Mouse (Mus musculus): Measurements from ENCODE around the gene Yif1b.
"Not testable (repeated sequence)": the region's sequence is repeated elsewhere in the genome, so short reads cannot be mapped to it uniquely, and the experiment has no call there.

Yif1b gene

GRCm38 (mm10) chr7:29238019-29238967, at the start of gene Yif1b:
Gene Yif1b, plus strand, starts transcription at chr7:29238329.
- peak; percentile 97 for DNase-seq (ENCODE audit: low read depth, low spot score)

DNA sequence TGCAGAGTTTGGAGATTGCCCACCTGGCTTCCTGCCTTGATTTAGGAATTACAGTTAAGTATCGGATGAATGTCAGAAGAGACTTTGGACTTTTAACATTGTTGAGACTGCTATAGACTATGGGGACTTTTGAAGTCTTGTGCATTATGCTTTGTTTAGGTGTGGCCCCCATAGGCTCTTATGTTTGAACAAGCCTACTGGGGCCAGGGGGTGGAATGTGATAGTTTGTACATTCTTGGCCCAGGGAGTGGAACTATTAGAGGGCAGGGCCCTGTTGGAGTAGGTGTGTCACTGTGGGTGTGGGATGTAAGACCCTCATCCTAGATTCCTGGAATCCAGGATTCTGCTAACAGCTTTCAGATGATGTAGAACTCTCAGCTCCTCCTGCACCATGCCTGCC, 43.9 kb upstream of the Yif1b start:
- not testable (repeated sequence) for DNase-seq (ENCODE audit: low read depth, low spot score)

- DNase-seq (ENCODE audit: low read depth, low spot score), result no peak
Measured at GRCm38 (mm10) chr7:29202577-29202976, 35.6 kb upstream of the Yif1b start.

DNA sequence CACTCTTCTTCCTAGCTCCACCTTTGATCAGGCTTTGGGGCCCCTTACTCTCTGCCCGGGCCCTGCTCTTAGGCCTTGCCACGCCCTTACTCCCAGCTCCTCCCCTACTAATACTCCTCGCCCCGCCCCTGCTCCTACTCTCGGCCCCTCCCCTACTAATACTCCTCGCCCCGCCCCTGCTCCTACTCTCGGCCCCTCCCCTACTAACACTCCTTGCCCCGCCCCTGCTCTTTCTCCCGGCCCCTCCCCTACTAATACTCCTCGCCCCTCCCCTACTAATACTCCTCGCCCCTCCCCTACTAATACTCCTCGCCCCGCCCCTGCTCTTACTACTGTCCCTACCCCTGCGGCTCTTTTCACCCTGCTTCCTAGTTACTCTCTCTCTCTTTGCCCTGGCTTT, 27.1 kb upstream of the Yif1b start:
- DNase-seq (ENCODE audit: low read depth, low spot score), result not testable (repeated sequence)

DNA sequence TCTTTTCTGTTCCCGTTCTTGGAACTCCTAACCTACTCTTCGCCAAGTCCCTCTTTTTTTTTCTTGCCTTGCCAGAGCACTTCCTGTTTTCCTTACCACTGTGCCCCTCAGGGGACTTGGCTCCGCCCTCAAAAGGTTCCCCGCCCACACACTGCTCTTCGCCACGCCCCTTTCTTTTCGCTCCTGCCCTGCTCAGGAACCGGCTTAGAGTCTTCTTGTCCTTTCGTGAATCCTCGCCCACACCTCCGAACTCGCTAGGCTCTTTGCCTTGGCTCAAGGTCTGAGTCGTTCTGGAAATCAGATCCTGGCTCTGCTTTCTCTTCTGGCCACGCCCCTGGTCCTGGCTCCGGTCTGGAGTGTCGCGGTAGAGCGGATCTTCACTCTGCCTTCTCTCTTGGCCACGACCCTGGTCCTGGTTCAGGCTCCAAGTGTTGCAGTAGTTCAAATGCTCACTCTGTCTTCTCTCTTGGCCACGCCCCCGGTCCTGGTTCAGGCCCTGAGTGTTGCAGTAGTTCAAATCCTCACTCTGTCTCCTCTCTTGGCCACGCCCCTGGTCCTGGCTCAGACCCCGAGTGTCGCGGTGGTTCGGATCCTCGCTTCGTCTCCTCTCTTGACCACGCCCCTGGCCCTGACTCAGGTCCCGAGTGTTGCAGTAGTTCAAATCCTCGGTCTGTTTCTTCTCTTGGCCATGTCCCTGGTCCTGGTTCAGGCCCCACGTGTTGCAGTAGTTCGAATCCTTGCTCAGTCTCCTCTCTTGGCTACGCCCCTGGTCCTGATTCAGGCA, 26.5 kb upstream of the Yif1b start:
- DNase-seq (ENCODE audit: low read depth, low spot score), result peak; percentile 36

GRCm38 (mm10) chr7:29212199-29212765, 25.8 kb upstream of the Yif1b start:
- no peak for DNase-seq (ENCODE audit: low read depth, low spot score)

DNA sequence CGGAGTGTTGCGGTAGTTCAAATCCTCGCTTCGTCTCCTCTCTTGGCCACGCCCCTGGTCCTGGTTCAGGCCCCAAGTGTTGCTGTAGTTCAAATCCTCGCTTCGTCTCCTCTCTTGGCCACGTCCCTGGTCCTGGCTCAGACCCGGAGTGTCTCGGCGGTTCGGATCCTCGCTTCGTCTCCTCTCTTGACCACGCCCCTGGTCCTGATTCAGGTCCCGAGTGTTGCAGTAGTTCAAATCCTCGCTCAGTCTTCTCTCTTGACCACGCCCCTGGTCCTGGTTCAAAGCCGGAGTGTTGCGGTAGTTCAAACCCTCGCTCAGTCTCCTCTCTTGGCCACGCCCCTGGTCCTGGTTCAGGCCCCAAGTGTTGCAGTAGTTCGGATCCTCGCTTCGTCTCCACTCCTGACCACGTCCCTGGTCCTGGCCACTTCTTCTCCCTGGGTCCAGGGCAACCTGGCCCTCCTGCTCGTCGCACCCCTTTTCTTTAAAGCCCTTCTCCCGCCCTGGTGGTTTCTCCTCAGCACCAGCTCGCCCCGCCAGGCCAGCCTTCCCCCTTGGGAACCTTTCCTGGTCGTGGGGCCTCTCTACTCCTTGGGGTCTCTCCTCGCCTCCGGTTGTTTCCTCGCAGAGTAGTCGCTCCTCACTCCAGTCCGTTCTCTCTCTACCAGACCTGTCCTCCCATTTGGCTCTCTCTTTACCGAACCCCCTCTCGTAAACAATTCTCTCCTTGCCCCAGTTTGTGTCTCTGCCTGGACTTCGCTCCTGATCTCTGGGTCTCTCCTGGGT, 25.2 kb upstream of the Yif1b start:
- DNase-seq (ENCODE audit: low read depth, low spot score), result not testable (repeated sequence)

DNA sequence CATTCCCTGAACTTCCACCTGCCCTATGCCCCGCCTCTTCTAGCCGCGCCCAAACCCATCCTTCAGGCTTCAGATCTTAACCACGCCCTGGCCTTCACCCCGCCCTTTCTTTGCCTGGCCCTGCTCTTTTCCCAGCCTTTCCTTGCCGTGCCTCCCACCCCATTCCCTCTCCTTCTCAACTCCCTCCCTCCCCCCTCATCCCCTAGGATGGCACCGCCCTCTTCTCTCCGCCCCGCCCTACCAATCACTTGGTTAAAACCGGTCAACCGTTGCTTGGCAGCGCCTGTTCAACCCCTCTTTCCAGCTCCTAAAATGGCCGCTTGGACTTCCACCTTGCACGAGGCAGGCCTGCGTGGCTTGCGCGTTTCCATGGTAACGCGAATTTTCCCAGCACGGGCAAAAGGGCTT, 24.4 kb upstream of the Yif1b start, which contains the start of gene Catsperg1:
Gene Catsperg1 (minus strand): TSS at position 361 of the 408 bp plus-strand sequence.
- no peak for DNase-seq (ENCODE audit: low read depth, low spot score)

DNA sequence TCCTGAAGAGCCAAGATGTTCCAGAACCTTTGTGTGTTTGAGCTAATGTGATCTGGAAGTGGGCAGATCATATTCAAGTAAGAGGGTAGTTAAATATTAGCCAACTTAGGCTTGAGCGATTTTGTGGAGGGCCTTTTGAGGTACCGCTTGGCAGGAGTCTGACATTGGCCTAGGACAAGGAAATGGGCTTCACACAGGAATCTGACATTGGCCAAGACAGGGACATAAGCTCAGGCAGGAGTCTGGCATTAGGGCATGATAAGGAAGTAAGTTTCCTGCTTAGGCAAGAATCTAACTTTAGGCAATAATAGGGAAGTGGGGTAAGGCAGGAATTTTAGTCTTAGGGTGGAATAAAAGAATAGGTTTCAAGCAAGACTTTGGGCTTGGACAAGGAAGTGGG, 23.9 kb upstream of the Yif1b start:
- no peak for DNase-seq (ENCODE audit: low read depth, low spot score)

- no peak for DNase-seq (ENCODE audit: low read depth, low spot score)
Measured at GRCm38 (mm10) chr7:29214846-29215245, 23.3 kb upstream of the Yif1b start.

DNA sequence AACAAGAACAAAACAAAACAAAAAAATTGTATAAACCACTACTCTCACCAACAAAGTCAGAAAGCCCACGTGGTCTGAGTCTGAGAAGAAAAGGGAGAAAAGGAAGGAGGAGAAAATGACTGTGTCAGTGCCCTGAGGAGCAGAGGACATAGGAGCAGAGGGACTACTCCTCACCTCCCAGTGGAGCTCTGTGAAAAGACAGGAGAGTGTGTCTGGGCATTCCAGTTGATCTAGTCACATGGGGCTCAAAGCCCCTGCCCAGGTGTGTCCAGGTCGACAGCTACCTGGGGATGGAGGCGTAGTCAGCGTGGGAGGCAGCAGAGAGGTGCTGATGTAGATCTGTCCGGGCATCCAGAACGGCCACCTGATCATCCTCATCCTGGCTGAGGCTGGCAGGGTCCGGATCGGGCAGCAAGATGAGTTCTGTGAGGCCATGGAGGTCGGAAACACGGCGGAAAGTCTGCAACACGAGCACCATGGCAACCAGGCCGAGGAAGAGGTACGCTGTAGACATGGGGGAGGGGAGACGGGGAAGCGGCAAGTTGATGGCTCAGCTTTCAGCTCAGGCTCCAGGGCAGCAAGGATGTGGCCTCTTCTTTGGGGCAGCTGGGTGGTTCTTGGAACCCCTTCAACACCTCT, 13.3 kb upstream of the Yif1b start:
- DNase-seq (ENCODE audit: low read depth, low spot score), result no peak

DNA sequence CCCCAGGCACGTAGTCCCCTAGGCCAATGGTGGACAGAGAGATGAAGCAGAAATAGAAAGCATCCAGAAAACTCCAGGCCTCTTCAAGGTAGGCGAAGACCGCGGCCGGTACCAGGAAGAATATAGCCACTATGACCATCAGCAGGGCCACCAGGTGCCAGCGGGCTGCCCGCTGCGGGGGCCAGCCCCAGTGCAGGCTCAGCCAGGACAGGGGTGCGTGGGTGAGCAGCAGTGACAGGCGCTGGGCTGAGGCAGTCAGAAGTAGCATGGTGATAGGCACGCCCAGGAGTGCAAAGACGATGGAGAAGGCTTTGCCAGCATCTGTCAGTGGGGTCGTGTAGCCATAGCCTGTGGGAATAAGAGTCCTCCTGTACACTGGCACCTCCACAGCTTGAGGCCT, 12.6 kb upstream of the Yif1b start:
- no peak for DNase-seq (ENCODE audit: low read depth, low spot score)

GRCm38 (mm10) chr7:29228202-29228601, 9.9 kb upstream of the Yif1b start:
- no peak for DNase-seq (ENCODE audit: low read depth, low spot score)

DNA sequence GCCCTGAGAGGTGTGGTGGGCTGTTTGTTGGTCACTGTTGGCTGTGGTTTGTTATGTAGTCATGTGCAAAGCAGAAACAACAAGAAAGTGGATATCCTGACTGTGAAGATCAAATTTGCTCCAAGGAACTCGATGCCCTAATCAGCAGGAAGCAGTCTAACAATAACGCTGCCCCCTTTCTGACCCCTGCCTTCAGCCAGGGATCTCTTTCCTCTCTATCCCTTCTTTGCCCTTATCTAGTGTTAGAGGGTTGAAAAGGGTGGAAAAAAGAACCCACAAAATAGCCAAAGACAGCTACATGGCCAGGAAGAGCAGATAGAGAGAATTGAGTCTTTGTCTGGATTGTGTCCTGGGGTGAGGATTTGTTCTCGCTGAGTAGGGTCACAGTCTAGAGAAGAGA, 7.6 kb upstream of the Yif1b start:
- DNase-seq (ENCODE audit: low read depth, low spot score), result no peak

DNA sequence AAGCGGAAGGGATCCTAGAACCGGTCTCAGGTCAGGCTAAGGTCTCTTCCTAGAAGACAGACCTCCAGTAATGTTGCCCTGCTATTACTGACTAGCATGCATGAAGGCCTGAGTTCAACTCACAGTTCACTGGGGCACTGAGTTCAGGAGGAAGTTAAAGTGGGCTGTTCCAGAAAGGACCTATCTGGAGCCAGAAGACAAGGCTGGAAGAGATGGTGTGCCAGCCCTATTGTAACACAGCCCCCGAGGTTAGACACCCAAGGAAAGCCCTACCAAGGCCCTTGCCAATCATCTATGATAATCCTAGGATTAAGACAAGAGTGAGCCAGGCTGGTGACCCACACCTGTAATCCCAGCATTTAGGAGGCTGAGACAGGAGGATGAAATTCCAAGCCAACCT, 6.6 kb upstream of the Yif1b start:
- no peak for DNase-seq (ENCODE audit: low read depth, low spot score)

DNA sequence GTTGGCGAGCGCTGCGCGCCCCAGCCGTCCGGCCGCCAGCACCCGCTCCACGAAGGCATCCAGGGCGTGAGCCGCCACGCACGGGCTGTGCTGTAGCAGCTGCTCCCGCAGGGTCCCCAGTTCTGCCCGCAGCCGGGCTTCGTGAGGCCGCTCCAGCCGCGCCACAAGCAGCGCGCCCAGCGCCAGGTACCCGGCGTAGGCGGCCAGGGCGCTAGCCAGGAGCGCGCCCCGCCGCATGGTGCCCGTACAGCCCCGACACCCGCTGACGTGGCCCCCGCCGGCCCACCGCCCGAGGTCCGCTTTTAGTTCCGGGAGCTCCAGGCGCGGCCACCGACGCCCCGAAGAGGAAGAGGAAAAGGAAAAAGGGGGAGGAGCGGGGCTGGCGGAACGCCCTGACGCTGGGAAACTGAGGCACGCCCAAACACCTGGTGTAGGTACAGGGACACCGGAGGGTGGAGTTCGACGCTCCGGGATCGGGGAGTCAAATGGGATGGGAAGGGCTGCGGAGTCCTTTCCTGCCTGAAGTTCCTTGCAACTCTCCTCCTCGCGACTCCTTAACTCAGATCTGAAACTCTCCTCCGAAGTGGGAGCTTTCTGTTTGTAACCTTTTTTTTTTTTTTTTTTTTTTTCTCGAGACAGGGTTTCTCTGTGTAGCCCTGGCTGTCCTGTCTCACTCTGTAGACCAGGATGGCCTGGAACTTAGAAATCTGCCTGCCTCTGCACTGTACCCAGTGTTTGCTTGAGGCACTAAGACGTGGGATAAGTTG, 5.7 kb upstream of the Yif1b start, which contains the start of gene Kcnk6:
Gene Kcnk6 (minus strand): TSS at position 269 of the 767 bp plus-strand sequence.
- DNase-seq (ENCODE audit: low read depth, low spot score), result no peak

- no peak for DNase-seq (ENCODE audit: low read depth, low spot score)
Measured at GRCm38 (mm10) chr7:29233745-29234144, 4.4 kb upstream of the Yif1b start.

DNA sequence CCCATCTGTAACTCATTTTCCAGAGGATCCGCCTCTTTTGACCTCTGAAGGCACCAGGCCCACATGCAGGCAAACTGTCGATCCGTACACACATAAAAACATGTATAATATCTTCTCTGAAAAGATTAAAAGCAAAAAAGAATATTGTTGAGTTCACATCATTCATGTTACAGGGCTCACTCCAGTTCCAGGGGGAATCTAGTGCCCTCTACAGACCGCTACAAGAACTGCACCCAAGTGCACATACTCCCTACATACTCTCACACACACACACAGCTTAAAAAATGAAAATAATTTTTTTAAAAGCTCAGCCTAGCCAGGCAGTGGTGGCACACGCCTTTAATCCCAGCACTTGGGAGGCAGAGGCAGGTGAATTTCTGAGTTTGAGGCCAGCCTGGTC, 3.5 kb upstream of the Yif1b start:
- DNase-seq (ENCODE audit: low read depth, low spot score), result no peak

GRCm38 (mm10) chr7:29236593-29236992, 1.5 kb upstream of the Yif1b start:
- no peak for DNase-seq (ENCODE audit: low read depth, low spot score)

GRCm38 (mm10) chr7:29237596-29237995, 533 bp upstream of the Yif1b start:
- DNase-seq (ENCODE audit: low read depth, low spot score), result not testable (repeated sequence)

Data from retina, adult 2 months (tissue).